Comparison of ENCODE assay signal across 10 mouse cellular contexts in the genomic region with DNA sequence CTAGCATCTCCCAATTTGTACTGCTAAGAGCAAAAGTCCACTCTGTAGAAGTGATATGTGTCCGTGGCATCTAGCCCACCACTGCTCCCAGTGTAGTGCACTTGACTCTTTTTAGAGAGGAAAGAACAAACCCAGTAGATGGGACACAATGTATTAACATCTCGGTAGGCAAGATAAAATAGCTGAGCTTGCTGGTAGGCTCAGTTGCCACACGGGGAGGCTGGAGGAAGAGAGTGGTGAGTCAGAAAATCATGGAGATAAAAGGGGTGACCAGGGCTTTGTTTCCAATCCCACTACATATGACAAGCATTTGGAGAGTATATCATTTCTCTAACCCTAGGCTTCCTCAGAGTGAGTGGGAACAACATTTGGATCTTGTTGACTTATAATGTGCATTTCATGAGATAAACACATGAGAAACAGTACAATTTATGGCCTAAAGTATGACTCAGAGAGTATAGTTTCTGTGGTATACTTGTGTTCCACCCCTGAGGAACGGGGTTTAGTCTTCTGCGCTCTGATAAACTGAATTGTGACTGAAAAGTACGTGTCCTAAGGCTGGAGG.
DNase-seq lines count a peak whose midpoint lies in the region; ATAC-seq and TF ChIP-seq lines count a peak whose summit lies in the region.
"Had no signal": no experiment of that assay in that cellular context is flagged by ENCODE, and none has a peak within 500 bp of the region (broad histone marks: within the 10 kb centered on the region; RNA-seq: fewer than 3 reads in every experiment).

No protein-coding gene starts in this region.

- H3K27ac ChIP-seq in lung, postnatal 0 days (ENCODE audit: low read length) = no peak overlapping the region
- H3K27ac ChIP-seq in liver, embryonic 11.5 days (ENCODE audit: low read depth, low read length) = peak overlapping the region; percentile 89
- H3K27ac ChIP-seq: embryonic facial prominence, embryonic 12.5 days; neural tube, embryonic 12.5 days had no signal

- no peaks in the 10 kb centered on the region for H3K36me3 ChIP-seq in lung, postnatal 0 days (ENCODE audit: insufficient read depth, low read length)
- no peaks in the 10 kb centered on the region for H3K36me3 ChIP-seq in liver, embryonic 11.5 days (ENCODE audit: control insufficient read depth, insufficient read depth, low read length)
- H3K36me3 ChIP-seq: embryonic facial prominence, embryonic 12.5 days; neural tube, embryonic 12.5 days had no signal

- H3K4me1 ChIP-seq in lung, postnatal 0 days (ENCODE audit: insufficient read depth, low read depth, low read length) = no peaks in the 10 kb centered on the region
- H3K4me1 ChIP-seq in liver, embryonic 11.5 days (replicated peaks; ENCODE audit: control insufficient read depth, insufficient read depth, low read length) = peaks cover 19% of the 10 kb centered on the region
- H3K4me1 ChIP-seq: neural tube, embryonic 12.5 days had no signal

- no peak overlapping the region for H3K4me3 ChIP-seq in lung, postnatal 0 days (ENCODE audit: low read depth, low read length)
- no peak overlapping the region for H3K4me3 ChIP-seq in liver, embryonic 11.5 days (ENCODE audit: low read depth, low read length)
- H3K4me3 ChIP-seq: embryonic facial prominence, embryonic 12.5 days; neural tube, embryonic 12.5 days had no signal

- no peak overlapping the region for H3K9ac ChIP-seq in lung, postnatal 0 days (replicated peaks; ENCODE audit: low read depth)
- H3K9ac ChIP-seq in liver, embryonic 11.5 days (ENCODE audit: low read depth, low read length) = peak overlapping the region; percentile 35; the same call in 1 of the 2 replicates
- H3K9ac ChIP-seq: embryonic facial prominence, embryonic 12.5 days; neural tube, embryonic 12.5 days had no signal

- intact Hi-C loops in gastrocnemius, postnatal 14 days (cut with DNase I; ENCODE audit: low total_unique reads) = no loop called here

- no peaks in the 10 kb centered on the region for H3K27me3 ChIP-seq in lung, postnatal 0 days (replicated peaks; ENCODE audit: insufficient read depth, low read length)
- no peaks in the 10 kb centered on the region for H3K27me3 ChIP-seq in liver, embryonic 11.5 days (replicated peaks; ENCODE audit: control insufficient read depth, insufficient read depth, low read length)
- H3K27me3 ChIP-seq: embryonic facial prominence, embryonic 12.5 days; neural tube, embryonic 12.5 days had no signal

- TF ChIP-seq EP300 in lung, postnatal 0 days (IDR thresholded peaks at IDR 0.05) = no peak

- no peak for DNase-seq in lung, postnatal 0 days (ENCODE audit: low spot score)
- DNase-seq in lung, adult 18-20 months = no peak
- DNase-seq in liver, embryonic 11.5 days (ENCODE audit: low spot score) = no peak
- DNase-seq in layer of hippocampus, postnatal 36 days = no peak
- no peak for DNase-seq in gastrocnemius, postnatal 14 days

- no peaks in the 10 kb centered on the region for H3K9me3 ChIP-seq in lung, postnatal 0 days (ENCODE audit: low read length)
- H3K9me3 ChIP-seq in liver, embryonic 11.5 days (ENCODE audit: control insufficient read depth, low read length) = no peaks in the 10 kb centered on the region
- H3K9me3 ChIP-seq: embryonic facial prominence, embryonic 12.5 days; neural tube, embryonic 12.5 days had no signal

- 63% methylated on average over 6 of the region's 6 CpGs for WGBS in lung, postnatal 0 days
- 52% methylated on average over 6 of the region's 6 CpGs for WGBS in liver, embryonic 11.5 days

- peak; percentile 48 for ATAC-seq in lung, postnatal 0 days
- peak; percentile 20 for ATAC-seq in common myeloid progenitor, adult 5-6 weeks (replicated peaks; ENCODE audit: low read depth, poor library complexity, severe bottlenecking)
- ATAC-seq in liver, embryonic 11.5 days (replicated peaks; ENCODE audit: low FRiP score) = 0 out of 2 replicates have a peak, but pooled peaks have one; percentile 6
- ATAC-seq in megakaryocyte progenitor cell, adult 5-6 weeks (replicated peaks; ENCODE audit: poor library complexity) = peak; percentile 22
- ATAC-seq: midbrain, embryonic 16.5 days had no signal

- no peak for TF ChIP-seq CTCF in lung, postnatal 0 days (IDR thresholded peaks at IDR 0.05)

- no peak overlapping the region for H3K4me2 ChIP-seq in lung, postnatal 0 days (replicated peaks; ENCODE audit: low read depth, low read length)
- H3K4me2 ChIP-seq in liver, embryonic 11.5 days = peak overlapping the region; percentile 21
- H3K4me2 ChIP-seq: embryonic facial prominence, embryonic 12.5 days; neural tube, embryonic 12.5 days had no signal
